8 mouse cellular contexts compared by ENCODE assay signal in the genomic region with DNA sequence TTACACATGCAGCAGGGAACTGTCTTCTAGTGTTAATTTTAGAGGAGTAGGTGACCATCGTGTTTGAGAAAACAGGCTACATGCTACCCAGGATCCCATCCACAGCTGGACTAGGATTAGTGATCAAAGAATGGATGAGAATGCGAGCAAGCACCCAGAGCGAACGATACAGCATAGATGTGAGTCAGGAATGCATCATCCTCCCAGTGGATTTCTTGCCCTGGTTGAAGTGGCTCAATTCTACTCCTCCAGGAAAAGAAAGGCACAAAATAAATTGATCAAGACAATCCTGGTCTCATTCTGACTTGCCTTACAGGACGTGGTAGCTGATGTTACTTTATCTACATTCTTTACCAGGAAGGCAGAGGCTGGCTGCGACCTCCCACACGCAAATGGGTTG. TPM values are rescaled to one million over a fixed set of nuclear protein-coding genes. Genes with fewer than 3 reads are reported as not detected.
DNase-seq lines count a peak whose midpoint lies in the region; ATAC-seq and TF ChIP-seq lines count a peak whose summit lies in the region.

A gene (plus strand): TSS at position 255 of the 400 bp plus-strand sequence.

- 70% methylated on average over 7 of the region's 7 CpGs for WGBS in heart, embryonic 12.5 days
- 62% methylated on average over 7 of the region's 7 CpGs for WGBS in embryonic facial prominence, embryonic 12.5 days
- WGBS in intestine, embryonic 15.5 days: 70% methylated on average over 7 of the region's 7 CpGs
- WGBS in midbrain, embryonic 10.5 days: 71% methylated on average over 7 of the region's 7 CpGs

- no peak for TF ChIP-seq EP300 in ES-Bruce4 (IDR thresholded peaks at IDR 0.05; ENCODE audit: insufficient read depth, low read depth, low read length)

- intact Hi-C loops in heart, postnatal 10 days (cut with DNase I): loop anchor here (10.0 kb wide), 1 partner anchor 524 kb away; a partner anchor contains a TSS

- H3K4me2 ChIP-seq in heart, embryonic 12.5 days: peak within 1 kb of the TSS; percentile 95
- H3K4me2 ChIP-seq in embryonic facial prominence, embryonic 12.5 days (replicated peaks): peak within 1 kb of the TSS; percentile 85
- H3K4me2 ChIP-seq in intestine, embryonic 15.5 days (replicated peaks): peak within 1 kb of the TSS; percentile 79

- TF ChIP-seq POLR2A in ES-Bruce4 (IDR thresholded peaks at IDR 0.05; ENCODE audit: insufficient read depth, low read length): no peak

- DNase-seq in heart, postnatal 10 days: no peak
- no peak for DNase-seq in midbrain, embryonic 10.5 days (ENCODE audit: low spot score)
- no peak for DNase-seq in gastrocnemius, postnatal 25 days
- DNase-seq in ovary, postnatal 36 days (ENCODE audit: low spot score): no peak

- H3K27me3 ChIP-seq in heart, embryonic 12.5 days (replicated peaks): no peaks in the 10 kb centered on the region
- H3K27me3 ChIP-seq in ES-Bruce4 (ENCODE audit: control insufficient read depth, insufficient read depth, low read length, poor library complexity, severe bottlenecking): no peaks in the 10 kb centered on the region
- no peaks in the 10 kb centered on the region for H3K27me3 ChIP-seq in embryonic facial prominence, embryonic 12.5 days
- no peaks in the 10 kb centered on the region for H3K27me3 ChIP-seq in intestine, embryonic 15.5 days (replicated peaks)
- H3K27me3 ChIP-seq in midbrain, embryonic 10.5 days (ENCODE audit: low read depth, poor library complexity, severe bottlenecking): no peaks in the 10 kb centered on the region

- no peaks in the 10 kb centered on the region for H3K9me3 ChIP-seq in heart, embryonic 12.5 days (replicated peaks)
- no peaks in the 10 kb centered on the region for H3K9me3 ChIP-seq in ES-Bruce4 (replicated peaks; ENCODE audit: control insufficient read depth, insufficient read depth, low read length, poor library complexity, severe bottlenecking)
- no peaks in the 10 kb centered on the region for H3K9me3 ChIP-seq in embryonic facial prominence, embryonic 12.5 days
- H3K9me3 ChIP-seq in intestine, embryonic 15.5 days: no peaks in the 10 kb centered on the region
- H3K9me3 ChIP-seq in midbrain, embryonic 10.5 days (replicated peaks): no peaks in the 10 kb centered on the region

- H3K27ac ChIP-seq in heart, embryonic 12.5 days (ENCODE audit: poor library complexity, severe bottlenecking): peak within 1 kb of the TSS; percentile 43
- no peak within 1 kb of the TSS for H3K27ac ChIP-seq in ES-Bruce4 (ENCODE audit: insufficient read depth, low read length)
- peak within 1 kb of the TSS; percentile 63; the same call in 1 of the 2 replicates for H3K27ac ChIP-seq in embryonic facial prominence, embryonic 12.5 days
- peak within 1 kb of the TSS; percentile 84 for H3K27ac ChIP-seq in intestine, embryonic 15.5 days
- peak within 1 kb of the TSS; percentile 92 for H3K27ac ChIP-seq in midbrain, embryonic 10.5 days (replicated peaks)

- H3K4me1 ChIP-seq in heart, embryonic 12.5 days (replicated peaks): peaks cover 15% of the 10 kb centered on the region
- H3K4me1 ChIP-seq in ES-Bruce4 (ENCODE audit: control insufficient read depth, insufficient read depth, low read length): no peaks in the 10 kb centered on the region
- H3K4me1 ChIP-seq in embryonic facial prominence, embryonic 12.5 days: peaks cover 8% of the 10 kb centered on the region
- peaks cover 9% of the 10 kb centered on the region for H3K4me1 ChIP-seq in intestine, embryonic 15.5 days (replicated peaks)
- peaks cover 25% of the 10 kb centered on the region for H3K4me1 ChIP-seq in midbrain, embryonic 10.5 days

- no peak for TF ChIP-seq CTCF in ES-Bruce4 (IDR thresholded peaks at IDR 0.05; ENCODE audit: low read depth, low read length)

- peak within 1 kb of the TSS; percentile 98 for H3K9ac ChIP-seq in heart, embryonic 12.5 days
- H3K9ac ChIP-seq in ES-Bruce4 (ENCODE audit: low read depth, poor library complexity, severe bottlenecking): peak within 1 kb of the TSS; percentile 96
- H3K9ac ChIP-seq in embryonic facial prominence, embryonic 12.5 days: peak within 1 kb of the TSS; percentile 94
- H3K9ac ChIP-seq in intestine, embryonic 15.5 days: peak within 1 kb of the TSS; percentile 84

- peak within 1 kb of the TSS; percentile 92 for H3K4me3 ChIP-seq in heart, embryonic 12.5 days
- H3K4me3 ChIP-seq in ES-Bruce4 (ENCODE audit: low read depth, low read length): peak within 1 kb of the TSS; percentile 100
- H3K4me3 ChIP-seq in embryonic facial prominence, embryonic 12.5 days: peak within 1 kb of the TSS; percentile 96
- peak within 1 kb of the TSS; percentile 78 for H3K4me3 ChIP-seq in intestine, embryonic 15.5 days (replicated peaks)
- H3K4me3 ChIP-seq in midbrain, embryonic 10.5 days: peak within 1 kb of the TSS; percentile 92

- H3K36me3 ChIP-seq in heart, embryonic 12.5 days: peaks cover 7% of the 10 kb centered on the region; the same call in 1 of the 2 replicates
- peaks cover 3% of the 10 kb centered on the region; the same call in 1 of the 2 replicates for H3K36me3 ChIP-seq in ES-Bruce4 (ENCODE audit: control insufficient read depth, insufficient read depth, low read length, poor library complexity, severe bottlenecking)
- peaks cover 6% of the 10 kb centered on the region; the same call in 1 of the 2 replicates for H3K36me3 ChIP-seq in embryonic facial prominence, embryonic 12.5 days
- no peaks in the 10 kb centered on the region for H3K36me3 ChIP-seq in intestine, embryonic 15.5 days
- H3K36me3 ChIP-seq in midbrain, embryonic 10.5 days: peaks cover 7% of the 10 kb centered on the region

- ATAC-seq in heart, embryonic 12.5 days (ENCODE audit: insufficient number of reproducible peaks, low FRiP score): no peak
- ATAC-seq in embryonic facial prominence, embryonic 12.5 days (ENCODE audit: insufficient number of reproducible peaks, insufficient read depth, low FRiP score, low TSS enrichment): no peak
- ATAC-seq in intestine, embryonic 15.5 days: no peak

RNA-seq across cellular contexts. Expression of the gene that starts here (rescaled TPM):
- polyA plus RNA-seq in heart, embryonic 12.5 days (2016; fragmentation: Nextera tagmentation; extraction: Ambion mirVana): 16.0 and 17.1 TPM in 2 replicates
- 1 to 10 TPM; 9.0 to 9.1 TPM for total RNA-seq in heart, postnatal 10 days (2021)
- polyA plus RNA-seq in ES-Bruce4 (2011; ENCODE audit: insufficient read depth, insufficient read length, low read depth, missing spikeins): 13.2 and 18.8 TPM in 2 replicates
- polyA plus RNA-seq in embryonic facial prominence, embryonic 12.5 days (2016; fragmentation: Nextera tagmentation; extraction: Ambion mirVana): 21.2 and 22.7 TPM in 2 replicates
- 13.7 and 16.8 TPM in 2 replicates for polyA plus RNA-seq in intestine, embryonic 15.5 days (2015; fragmentation: Nextera tagmentation; extraction: Ambion mirVana)
- 17.3 and 17.4 TPM in 2 replicates for polyA plus RNA-seq in midbrain, embryonic 10.5 days (2016; fragmentation: Nextera tagmentation; extraction: Ambion mirVana)
- 1 to 10 TPM; 4.0 to 4.7 TPM for total RNA-seq in gastrocnemius, postnatal 25 days (2021)
